Mouse (Mus musculus): ENCODE measurements at regions not wholly inside any gene's neighbourhood (a gene's known extent, or its start where the extent isn't known, plus 50 kb on each side); places are given as distances from the start of the nearest gene placed in this dataset.

Small RNA genes lying in the stretch of these regions (microRNA-seq; reads per million reads assigned to microRNA genes)
- gene Gm28003, result 0 reads per million in 2 experiments
- gene Mir802, result 1.0 to 3.0 reads per million in 2 experiments

All from left cerebral cortex, postnatal 25 days (tissue).